Mouse (Mus musculus) cerebellum, adult 2 months (tissue): ENCODE measurements around the gene Tgfb3.

ENCODE experiments used
- CTCF ChIP-seq: fragments of 200-500 bp; IDR thresholded peaks from 2 replicates; pipeline ENCODE4 v1.5.1; 2011; ENCODE audit warnings: low read depth, mild to moderate bottlenecking, control low read depth, low read length, moderate library complexity, borderline replicate concordance; ENCODE audit not compliant: insufficient read depth
- POLR2A ChIP-seq: fragments of 200-500 bp; IDR thresholded peaks from 2 replicates; pipeline ENCODE4 v1.6.1; 2011; ENCODE audit warnings: low read length, control low read depth, borderline replicate concordance; ENCODE audit not compliant: insufficient read depth

GRCm38 (mm10) chr12:86102686-86103085, 23.8 kb upstream of the Tgfb3 start:
- TF ChIP-seq POLR2A (no peak), CTCF (no peak)
